Mouse (Mus musculus): ENCODE measurements around the gene Dnm2. TPM values are rescaled to one million over a fixed set of nuclear protein-coding genes. Genes with fewer than 3 reads are reported as not detected.

Gene Dnm2
- total RNA-seq, 1 experiment from 2014 or later: 65.9 TPM

DNA sequence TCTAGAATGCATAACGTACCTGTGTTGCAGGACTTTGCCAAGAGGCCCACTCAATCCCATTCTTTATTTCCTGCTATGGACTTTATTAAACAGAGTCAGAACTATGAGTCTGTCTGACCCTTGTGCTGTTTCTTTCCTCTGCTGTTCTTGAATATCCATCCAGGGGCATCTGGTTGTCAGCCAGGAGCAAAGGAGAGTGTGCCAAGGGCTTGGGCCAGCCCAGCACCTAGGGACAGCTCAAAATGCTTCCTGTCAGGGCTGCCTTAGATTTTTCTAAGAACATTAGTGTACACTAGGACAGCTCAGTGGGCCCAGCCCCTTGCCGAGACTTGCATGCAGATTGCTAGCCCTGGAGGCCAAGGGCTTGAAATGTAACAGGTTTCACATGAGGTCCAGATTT, 3.1 kb downstream of the Dnm2 start:
- no peak for ATAC-seq (replicated peaks; ENCODE audit: low read depth, poor library complexity, severe bottlenecking)

DNA sequence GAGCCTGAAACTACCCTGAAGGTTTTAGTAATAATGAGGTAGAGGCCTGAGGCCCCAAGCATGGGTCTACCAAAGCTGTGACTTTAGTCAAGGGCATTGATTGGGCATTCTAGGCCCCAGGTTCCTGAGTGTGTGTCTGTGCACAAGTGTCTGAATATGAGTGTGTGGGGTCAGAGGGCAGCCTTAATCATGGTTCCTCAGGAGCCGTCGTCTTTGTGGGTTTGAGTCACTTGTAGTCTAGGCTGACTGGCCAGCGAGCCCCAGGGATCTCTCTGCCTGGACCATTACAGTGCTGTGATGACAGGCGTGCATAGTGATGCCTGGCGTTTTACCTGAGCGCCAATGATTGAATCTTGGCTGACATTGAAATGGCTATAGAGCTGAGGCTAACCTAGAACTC, 3.5 kb downstream of the Dnm2 start:
- no peak for ATAC-seq (replicated peaks; ENCODE audit: low read depth, poor library complexity, severe bottlenecking)

DNA sequence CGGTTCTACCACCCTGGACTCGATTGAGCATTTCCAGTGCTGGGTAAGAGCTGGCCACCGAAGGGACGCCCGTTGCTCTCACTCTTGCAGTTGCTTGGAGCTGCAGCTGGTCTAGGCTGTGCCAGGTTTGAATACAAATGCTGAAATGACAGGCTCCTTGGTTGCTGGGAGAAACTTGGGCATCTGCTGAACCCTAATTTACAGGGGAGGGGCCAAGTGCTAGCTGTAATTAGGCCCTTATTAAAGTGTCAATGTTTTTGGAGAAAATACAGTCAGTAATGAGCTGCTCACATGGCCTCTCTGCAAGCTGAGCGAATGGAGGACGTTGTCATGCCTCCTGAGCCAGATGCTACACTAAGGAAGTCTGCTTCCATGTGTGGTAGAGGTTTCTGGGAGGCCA, 6.0 kb downstream of the Dnm2 start:
- ATAC-seq (replicated peaks; ENCODE audit: low read depth, poor library complexity, severe bottlenecking): no peak

DNA sequence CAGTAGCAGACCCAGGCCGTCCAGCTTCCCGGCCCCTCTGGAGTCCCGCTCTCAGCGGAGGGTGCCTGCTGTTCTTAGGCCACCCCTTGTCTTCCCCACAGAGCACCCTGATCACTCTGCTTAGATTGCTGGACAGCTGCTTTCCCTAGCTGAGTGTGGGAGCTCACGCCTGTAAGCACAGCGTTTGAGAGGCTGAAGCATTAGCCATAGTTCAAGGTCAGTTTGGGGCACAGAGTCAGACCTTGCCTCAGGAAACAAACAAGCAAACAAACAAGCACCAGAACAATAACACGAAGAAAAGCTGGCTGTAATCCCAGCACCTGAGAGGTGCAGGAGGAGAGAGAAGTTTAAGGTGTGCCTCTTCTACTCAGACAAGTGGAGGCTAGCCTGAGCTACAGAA, 7.4 kb downstream of the Dnm2 start:
- ATAC-seq (replicated peaks; ENCODE audit: low read depth, poor library complexity, severe bottlenecking): no peak

DNA sequence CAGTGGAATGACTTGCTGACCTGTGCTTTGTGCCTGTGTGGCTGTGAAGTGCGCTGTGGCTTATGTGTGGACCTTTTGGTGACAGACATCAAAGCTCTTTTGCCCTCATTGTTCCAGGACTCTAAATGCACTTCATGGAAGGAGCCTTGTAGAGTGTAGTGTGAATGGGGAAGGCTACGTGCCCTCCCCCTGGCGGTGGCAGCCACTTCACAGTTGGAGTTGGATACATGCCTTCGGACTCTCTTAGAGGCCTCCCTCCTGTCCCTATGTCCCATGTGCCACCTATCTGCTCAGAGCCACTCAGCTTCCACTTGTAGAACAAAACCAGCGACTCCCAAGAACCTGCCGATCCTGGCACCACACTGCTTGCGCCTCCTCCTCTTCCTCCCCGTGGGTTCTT, 9.1 kb downstream of the Dnm2 start:
- no peak for ATAC-seq (replicated peaks; ENCODE audit: low read depth, poor library complexity, severe bottlenecking)

DNA sequence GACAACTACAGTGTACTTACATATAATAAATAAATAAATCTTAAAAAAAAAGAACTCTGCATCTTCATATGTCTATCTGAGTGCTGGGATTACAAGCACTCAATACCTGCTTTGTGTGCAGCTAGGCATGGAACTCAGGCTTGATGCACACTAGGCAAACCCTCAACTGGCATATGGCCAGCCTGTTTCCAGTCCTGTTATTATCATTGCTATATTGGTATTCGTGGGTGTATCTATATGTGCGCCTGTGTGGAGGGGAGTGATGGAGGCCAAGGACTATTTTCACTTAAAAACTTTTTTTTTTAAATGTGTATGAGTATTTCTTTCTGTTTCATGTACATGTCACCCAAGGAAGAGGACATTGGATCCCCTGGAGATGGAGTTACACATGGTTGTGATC, 9.7 kb downstream of the Dnm2 start:
- no peak for ATAC-seq (replicated peaks; ENCODE audit: low read depth, poor library complexity, severe bottlenecking)

DNA sequence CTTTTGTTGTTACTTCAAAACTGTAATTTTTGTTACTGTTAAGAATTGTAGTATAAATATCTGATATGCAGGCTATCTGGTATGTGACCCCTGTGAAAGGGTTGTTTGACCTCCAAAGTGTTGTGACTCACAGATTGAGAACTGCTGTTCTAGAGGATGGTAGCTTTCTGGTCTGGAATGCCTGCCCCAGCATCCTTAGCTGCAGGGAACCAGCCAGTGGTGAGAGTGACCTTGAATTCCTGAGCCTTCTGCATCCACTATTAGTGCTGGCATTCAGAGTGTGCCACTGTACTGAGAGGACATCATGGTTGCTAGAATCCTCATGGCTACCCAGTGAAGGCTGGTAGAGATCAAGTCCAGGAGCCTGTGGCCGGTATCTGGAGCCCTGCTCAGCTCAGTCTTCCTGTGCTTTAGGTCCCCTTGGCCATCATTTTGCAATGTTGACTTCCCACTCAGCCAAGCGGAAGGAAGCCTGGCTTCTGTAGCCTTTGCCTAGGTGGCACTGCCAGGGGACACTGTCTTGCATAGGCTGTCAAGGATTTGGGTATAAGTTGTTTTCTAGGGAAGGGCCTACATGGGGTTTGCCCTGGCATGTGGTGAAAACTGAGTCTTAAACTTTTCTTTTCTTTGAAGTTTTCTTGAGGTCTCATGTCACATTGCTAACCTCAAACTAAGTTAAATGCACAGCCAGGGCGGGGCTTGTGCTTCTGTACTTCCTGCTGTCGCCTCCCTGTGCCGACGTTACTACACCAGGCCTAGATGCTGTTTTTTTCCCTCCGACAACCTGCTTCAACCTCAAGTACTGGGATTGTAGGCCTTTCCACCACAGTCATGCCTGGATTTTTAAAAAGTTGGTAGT, 11.3 kb downstream of the Dnm2 start:
- peak; percentile 74 for ATAC-seq (replicated peaks; ENCODE audit: low read depth, poor library complexity, severe bottlenecking)

DNA sequence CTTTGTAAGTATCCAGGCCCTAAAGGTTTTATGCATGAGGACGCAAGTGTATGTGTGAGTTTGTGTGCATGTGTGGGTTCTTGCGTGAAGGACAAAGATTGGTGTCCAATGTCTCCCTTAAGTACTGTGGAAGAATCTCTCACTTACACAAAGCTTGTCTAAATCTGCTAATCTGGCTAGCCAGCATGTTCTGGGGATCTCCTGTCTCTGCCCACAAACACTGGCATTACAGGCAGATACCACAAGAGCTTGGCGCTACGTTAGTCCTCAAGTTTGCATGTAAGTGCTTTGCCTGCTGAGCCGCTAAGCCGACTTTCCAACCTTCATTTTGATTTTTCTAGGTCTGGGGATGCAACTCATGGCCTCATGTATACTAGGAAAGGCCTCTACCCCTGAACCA, 12.9 kb downstream of the Dnm2 start:
- peak; percentile 27; the same call in 1 of the 2 replicates for ATAC-seq (replicated peaks; ENCODE audit: low read depth, poor library complexity, severe bottlenecking)

DNA sequence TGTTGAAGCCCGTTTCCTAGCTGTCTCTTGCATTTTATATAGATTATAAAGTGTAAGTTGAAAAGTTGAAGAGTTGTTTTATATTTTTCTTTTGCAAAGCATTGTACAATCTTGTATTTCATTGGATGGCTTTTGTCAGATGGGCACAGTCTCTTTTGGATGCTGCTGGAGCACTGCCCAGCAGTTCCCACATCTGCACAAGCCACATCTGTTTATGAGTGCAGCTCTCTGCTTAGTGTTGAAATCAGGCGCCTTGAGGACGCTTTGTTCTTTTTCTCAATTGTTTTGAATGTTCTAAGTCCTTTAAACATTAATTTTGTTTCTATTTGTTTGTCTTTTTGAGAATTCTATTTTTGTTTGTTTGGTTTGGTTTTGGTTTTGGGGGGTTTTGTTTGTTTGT, 13.5 kb downstream of the Dnm2 start:
- no peak for ATAC-seq (replicated peaks; ENCODE audit: low read depth, poor library complexity, severe bottlenecking)

DNA sequence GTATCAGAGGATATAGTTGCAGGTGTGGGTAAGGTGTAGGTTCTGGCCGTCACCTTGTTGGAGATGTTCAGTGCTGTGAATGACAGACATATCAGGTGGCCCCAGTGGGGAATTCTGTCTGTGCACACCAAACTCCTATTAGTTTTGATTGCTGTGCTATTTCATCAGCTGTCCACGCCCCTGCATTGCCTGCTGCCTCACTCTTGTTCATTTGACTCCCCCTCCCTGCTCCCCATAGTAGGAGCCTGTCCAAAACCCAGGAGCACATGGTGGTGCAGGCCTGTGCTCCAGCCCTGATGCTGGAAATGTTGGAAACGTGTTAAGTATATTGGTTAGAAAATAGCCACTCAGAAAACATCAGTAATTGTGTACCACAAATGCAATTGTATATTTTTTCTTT, 14.7 kb downstream of the Dnm2 start:
- no peak for ATAC-seq (replicated peaks; ENCODE audit: low read depth, poor library complexity, severe bottlenecking)

DNA sequence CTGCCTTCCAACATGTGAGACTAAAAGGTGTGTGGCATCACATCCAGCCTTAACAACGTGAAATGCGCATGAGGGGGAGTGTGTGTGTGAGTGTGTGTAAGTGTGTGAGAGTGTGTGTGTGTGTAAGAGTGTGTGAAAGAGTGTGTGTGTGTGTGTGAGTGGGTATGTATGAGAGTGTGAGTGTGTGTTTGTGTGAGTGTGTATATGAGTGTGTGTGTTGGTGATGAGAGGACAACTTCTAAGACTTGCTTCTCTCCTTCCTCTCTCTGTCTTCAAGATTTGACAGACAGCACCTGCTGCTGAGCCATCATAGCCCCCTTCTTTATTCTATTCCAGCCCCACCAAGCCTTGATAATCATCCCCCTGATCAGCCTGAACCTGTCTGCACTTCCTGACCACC, 15.2 kb downstream of the Dnm2 start:
- no peak for ATAC-seq (replicated peaks; ENCODE audit: low read depth, poor library complexity, severe bottlenecking)

DNA sequence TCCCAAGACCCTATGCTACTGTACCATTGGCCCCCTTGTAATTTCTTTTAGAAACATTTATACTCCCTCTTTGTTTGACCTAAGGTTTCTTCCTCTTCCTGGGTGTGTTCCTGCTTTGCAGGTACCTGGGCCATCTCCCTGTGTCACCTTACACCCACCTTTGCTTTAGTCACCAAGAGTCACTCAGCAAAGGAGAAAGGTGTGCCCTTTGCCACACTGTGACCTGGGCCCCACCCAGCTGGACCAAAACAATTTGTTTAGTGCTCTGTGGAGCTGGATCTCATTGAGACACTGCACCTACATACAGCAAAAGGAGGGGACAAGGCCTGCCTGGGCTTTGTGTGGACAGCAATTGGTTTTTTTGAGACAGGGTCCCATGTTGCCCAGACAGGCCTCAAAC, 15.7 kb downstream of the Dnm2 start:
- no peak for ATAC-seq (replicated peaks; ENCODE audit: low read depth, poor library complexity, severe bottlenecking)

DNA sequence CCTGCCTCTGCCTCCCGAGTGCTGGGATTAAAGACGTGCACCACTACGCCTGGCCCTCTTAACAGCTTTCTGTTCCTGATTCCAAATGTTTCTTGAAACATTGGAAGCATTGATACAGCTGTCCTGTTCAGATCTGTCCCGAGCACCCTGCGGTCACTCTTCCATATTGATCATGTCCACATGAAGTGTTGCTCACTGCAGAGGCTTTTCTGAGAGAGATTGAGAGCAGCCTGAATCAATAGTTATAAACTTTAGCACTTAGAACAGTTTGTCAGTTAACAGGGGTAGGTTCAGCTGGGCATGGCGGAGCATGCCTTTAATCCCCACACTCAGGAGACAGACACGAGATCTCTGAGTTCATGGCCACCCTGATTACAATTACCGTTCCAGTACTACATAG, 19.1 kb downstream of the Dnm2 start:
- no peak for ATAC-seq (replicated peaks; ENCODE audit: low read depth, poor library complexity, severe bottlenecking)

DNA sequence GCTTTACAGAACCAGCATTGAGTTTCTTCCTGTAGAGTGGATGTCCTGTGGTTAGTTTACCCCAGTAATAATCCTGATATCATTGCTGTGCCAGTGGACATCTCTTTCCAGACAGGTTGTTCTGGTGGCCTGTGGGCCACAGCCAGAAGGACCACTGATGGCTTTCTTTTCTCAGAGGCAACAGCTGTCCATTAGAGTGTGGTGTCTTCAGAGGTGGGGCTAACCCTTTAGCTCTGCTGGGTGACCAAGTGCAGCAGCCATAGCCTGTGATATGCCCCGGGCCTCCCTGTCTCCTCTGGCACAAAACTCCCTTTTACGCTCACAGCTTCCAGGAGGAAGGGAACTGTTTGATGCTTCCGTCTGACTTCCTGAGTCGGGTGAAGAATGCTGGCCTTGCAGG, 19.9 kb downstream of the Dnm2 start:
- no peak for ATAC-seq (replicated peaks; ENCODE audit: low read depth, poor library complexity, severe bottlenecking)

DNA sequence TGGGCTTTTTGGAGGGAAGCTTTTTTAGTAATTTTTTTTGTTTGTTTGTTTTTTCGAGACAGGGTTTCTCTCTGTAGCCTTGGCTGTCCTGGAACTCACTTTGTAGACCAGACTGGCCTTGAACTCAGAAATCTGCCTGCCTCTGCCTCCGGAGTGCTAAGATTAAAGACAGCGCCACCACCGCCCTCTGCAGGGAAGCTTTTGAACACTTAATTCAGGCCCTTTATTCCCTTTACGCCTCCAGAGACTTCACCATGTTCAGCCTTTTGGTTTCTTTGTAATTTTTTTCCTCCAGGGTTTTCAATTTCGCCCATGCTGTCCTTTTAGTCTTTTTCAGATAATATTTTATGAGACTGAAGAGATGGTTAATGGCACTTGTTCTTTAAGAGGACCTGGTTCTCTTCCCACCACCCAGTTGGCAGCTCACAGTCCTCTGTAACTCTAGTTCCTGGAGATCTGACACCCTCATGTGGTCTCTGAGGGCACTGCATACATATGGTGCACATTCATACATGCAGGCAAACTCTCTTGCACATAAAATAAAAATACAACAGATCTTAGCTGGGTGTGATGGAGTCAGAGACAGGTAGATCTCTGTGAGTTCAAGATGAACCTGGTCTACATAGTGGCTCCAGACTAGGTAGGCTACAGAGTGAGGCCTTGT, 20.5 kb downstream of the Dnm2 start:
- no peak for ATAC-seq (replicated peaks; ENCODE audit: low read depth, poor library complexity, severe bottlenecking)

DNA sequence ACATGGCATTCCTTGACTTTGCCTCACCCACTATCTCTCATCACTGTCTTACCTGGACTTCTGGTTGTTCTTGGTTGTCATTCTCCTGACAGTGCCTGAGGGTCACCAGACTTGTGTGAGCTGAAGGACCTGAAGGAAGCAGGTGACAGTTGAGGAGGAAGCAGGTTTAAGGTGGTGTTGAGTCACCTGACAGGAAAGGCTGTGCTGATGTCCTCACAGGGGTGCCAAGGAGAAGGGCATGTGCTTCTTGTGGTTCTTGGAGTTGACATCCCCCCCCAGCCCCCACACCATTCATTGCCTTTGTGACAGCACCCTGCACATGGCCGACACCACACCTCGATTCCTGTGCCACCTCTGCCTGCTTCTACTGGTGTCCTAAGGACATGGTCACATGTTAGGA, 23.1 kb downstream of the Dnm2 start:
- no peak for ATAC-seq (replicated peaks; ENCODE audit: low read depth, poor library complexity, severe bottlenecking)

DNA sequence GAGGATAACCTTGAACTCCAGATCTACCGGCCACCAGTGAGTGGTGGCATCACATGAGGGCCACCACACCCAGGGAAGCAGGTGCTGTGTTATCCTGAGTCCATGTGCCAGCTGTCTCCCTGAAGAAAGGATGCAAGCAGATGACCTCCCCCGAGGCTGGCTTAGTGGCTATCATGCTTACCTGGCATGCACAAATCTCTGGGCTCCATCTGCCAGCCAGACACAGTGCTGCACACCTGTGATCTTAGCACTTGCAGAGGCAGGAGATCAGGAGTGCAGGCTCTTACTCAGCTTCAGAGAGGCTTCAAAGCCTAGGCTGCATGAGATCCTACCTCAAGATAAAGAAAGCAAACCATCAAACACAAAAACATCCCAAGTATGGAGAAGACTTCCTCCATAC, 25.0 kb downstream of the Dnm2 start:
- ATAC-seq (replicated peaks; ENCODE audit: low read depth, poor library complexity, severe bottlenecking): no peak

DNA sequence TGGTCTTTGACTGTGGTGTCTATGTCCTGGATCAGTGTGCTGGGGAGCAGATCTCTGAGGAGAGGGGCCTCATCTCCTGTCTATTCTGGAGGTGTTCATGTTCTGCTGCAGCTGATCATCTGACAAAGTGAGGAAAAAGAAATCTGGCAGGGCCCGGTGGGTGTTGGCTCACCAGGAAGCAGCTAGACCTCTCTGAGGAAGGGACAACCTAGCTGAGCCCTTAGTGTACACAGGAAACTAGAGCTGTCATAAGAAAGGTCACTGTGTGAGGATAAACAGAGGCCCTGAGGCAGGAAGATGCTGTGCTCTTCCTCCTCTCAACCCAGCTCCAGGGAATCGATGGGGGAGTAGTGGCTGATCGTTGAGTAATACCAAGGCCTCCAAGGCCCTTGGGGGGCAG, 25.6 kb downstream of the Dnm2 start:
- ATAC-seq (replicated peaks; ENCODE audit: low read depth, poor library complexity, severe bottlenecking): no peak

DNA sequence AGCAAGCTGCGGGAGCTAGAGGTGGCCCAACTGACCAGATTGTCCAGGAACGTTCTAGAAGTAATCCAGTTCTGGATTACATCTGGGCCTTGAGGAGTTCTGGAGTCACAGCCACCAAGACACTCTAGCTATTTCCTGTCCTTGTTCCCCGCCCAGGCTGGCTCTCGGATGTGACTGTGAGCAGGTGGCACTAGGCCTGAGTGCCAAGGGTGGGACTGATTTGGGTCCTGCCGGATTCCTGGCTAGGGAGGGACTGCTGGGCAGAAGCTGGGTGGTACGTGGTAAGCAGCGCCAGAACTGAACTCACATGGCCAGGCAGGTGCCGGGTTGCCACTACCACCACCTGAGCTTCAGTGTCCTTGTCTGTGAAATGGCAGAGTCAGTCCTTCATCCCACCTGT, 26.7 kb downstream of the Dnm2 start:
- ATAC-seq (replicated peaks; ENCODE audit: low read depth, poor library complexity, severe bottlenecking): no peak

DNA sequence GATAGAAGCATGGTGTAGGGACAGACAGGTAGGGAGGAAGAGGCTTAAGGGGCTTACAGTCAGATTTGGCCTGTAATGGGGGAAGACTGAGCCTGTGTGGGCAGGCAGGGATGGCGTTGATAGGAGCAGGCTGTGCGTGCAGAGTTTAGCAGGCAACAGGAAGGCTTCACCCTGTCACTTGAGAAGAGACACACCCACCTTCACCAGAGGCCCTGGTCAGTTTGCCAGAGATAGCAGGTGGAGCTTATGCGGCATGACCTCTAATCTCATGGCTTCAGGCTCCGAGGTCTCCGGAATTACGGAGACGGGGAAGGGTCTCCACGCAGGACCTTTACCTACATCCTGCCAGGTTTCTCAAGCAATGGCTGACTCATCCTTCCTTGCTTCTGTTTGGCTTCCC, 27.2 kb downstream of the Dnm2 start:
- ATAC-seq (replicated peaks; ENCODE audit: low read depth, poor library complexity, severe bottlenecking): peak; percentile 37; the same call in 1 of the 2 replicates

DNA sequence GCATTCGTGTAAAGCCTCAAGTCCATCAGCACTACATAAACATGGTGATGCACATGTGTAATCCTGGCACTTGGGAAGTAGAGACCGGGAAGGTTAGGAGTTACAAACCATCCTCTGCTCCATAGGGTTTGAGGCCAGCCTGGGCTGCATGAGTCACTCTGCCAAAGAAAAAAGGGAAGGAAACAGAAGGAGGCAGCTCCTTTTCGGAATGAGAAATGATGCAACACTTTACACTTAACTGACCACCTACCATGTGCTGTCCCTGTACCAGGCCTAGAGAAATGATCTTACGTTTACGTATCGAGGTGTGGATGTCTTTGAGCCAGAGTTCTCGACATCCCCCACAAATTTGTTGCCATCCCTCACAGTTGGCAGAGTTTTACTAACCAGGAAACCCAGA, 28.3 kb downstream of the Dnm2 start:
- ATAC-seq (replicated peaks; ENCODE audit: low read depth, poor library complexity, severe bottlenecking): peak; percentile 82

DNA sequence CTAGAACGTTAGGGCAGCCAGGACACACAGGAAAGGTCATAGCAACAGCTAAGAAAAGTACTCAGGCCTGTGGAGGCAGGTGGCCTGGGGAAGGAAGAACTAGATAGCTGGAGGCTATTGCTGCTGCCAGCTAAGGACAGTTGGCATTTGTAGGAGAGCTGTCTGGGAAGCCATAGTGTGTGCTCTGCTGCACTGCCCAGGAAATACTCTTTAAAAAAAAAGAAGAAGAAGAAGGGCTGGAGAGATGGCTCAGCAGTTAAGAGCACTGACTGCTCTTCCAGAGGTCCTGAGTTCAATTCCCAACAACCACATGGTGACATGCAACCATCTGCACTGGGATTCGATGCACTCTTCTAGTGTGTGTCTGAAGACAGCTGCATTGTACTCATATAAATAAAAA, 28.8 kb downstream of the Dnm2 start:
- 0 out of 2 replicates have a peak, but pooled peaks have one; percentile 7 for ATAC-seq (replicated peaks; ENCODE audit: low read depth, poor library complexity, severe bottlenecking)
